Mouse (Mus musculus): ENCODE measurements around the gene Enox1.

Enox1 gene

GRCm38 (mm10) chr14:77195314-77196020 is 38.9 kb downstream of the Enox1 start:
- DNase-seq (ENCODE audit: extremely low read depth, low read depth, low spot score), result no peak

DNA sequence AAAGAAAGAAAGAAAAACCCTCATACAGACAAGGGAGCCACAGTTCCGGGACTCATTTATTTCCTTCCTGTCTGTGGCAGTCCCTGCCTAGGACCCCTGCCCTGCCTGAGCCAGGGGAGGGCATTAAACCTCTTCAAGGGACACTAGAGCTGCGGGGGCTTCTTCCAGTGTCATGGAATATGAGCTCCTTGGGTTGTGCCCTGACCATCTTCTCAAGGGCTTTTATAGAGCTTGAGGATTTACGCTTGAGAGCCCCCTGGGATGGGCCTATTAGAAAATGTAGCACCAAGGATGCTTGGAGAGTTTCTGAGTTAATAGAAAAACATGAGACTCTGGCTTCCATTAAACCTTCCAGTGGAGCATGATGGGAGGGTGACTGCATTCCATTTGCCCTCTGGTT is 39.7 kb downstream of the Enox1 start:
- DNase-seq (ENCODE audit: extremely low read depth, low read depth, low spot score), result no peak

GRCm38 (mm10) chr14:77197414-77197915 is 40.9 kb downstream of the Enox1 start:
- no peak for DNase-seq (ENCODE audit: extremely low read depth, low read depth, low spot score)

DNA sequence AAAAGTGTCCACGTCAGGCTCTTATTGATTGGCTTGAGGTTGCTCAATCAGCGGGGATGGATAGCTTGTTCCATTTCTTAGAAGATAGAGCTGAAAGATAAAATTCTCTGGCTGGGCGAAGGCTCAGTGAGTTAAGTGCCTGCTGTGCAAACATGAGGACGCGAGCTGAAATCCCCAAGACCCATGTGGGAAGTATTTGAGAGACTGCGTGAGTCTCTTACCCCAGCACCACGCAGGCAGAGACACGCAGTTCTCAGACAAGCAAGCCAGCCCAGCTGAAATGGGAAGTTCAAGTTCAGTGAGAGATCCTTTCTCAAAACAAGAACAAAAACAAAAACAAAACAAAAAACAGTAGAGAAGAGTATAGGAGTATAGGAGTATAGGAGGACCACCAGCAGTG is 54.3 kb downstream of the Enox1 start:
- no peak for DNase-seq (ENCODE audit: extremely low read depth, low read depth, low spot score)

- no peak for DNase-seq (ENCODE audit: extremely low read depth, low read depth, low spot score)
Observed at GRCm38 (mm10) chr14:77213210-77213609, 56.6 kb downstream of the Enox1 start.

DNA sequence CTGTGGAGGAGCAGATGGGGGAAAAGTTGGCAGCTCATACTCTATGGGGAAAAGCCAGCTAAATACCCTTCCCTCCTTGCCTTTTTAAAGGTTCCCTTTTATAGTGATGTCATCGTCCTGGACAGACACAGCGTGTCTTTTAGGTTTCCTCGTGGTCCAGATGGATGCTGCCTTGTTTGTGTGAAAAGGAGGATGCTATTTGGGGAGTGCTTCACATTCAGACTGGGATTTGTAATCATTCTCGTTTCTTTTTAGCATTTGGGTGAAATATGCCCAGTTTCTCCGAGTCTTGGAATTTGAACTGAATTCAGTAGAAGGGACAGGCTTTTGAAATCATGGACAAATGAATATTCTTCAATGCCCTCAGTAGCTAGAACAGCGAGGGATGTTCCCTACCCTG is 58.3 kb downstream of the Enox1 start:
- DNase-seq (ENCODE audit: extremely low read depth, low read depth, low spot score), result no peak

GRCm38 (mm10) chr14:77225346-77225745 is 68.8 kb downstream of the Enox1 start:
- DNase-seq (ENCODE audit: extremely low read depth, low read depth, low spot score), result no peak

GRCm38 (mm10) chr14:77238811-77239210 is 82.2 kb downstream of the Enox1 start:
- DNase-seq (ENCODE audit: extremely low read depth, low read depth, low spot score), result no peak

DNA sequence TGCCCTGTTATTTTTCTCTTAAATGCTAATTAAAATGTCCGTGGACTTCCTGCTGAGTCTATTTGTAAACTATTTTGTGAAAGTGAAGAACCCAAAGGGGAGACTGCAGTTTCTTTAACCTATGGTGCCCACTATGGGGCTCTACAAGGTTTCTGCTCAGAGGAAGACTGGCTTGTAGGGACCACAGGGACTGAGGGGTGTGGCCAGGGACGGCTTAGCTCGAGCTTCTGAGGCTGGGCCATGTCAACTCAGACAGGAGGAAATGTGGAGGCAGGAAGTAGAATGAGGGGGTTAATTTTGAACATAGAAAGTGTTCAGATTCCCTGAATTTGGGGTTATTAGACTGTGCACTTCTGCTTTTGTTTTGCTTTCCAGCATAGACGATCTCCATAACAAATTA is 82.8 kb downstream of the Enox1 start:
- no peak for DNase-seq (ENCODE audit: extremely low read depth, low read depth, low spot score)

- no peak for DNase-seq (ENCODE audit: extremely low read depth, low read depth, low spot score)
Observed at GRCm38 (mm10) chr14:77246977-77247376, 90.4 kb downstream of the Enox1 start.

GRCm38 (mm10) chr14:77248426-77248825 is 91.9 kb downstream of the Enox1 start:
- DNase-seq (ENCODE audit: extremely low read depth, low read depth, low spot score), result no peak

GRCm38 (mm10) chr14:77248946-77249345 is 92.4 kb downstream of the Enox1 start:
- no peak for DNase-seq (ENCODE audit: extremely low read depth, low read depth, low spot score)

DNA sequence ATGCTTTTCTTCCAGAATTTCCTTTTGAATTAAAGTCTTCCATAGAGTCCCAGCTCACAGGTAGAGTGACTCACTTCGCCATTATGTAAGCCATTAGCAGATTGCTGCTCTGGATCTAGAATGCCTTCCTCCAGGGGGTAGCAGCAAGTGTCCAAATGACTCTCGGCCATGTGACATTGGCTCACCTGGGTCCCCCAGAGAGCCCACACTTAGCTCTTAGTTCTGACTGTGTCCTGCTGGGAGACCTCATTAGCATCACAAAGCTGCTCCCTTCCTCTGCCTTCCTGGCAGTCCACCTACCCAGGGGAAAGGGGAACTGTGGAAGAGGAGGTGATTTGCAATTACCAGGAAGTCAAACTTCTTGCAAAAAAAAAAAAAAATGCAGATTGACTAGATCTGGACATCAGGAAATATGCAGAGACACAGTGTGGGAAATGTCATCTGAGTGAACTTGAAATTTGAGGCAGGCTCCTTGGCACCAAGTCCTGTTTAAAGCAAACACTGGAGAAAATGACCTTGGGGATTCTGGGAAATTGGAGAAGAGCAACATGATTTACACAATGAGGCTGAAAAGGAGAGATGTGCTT is 94.2 kb downstream of the Enox1 start:
- no peak for DNase-seq (ENCODE audit: extremely low read depth, low read depth, low spot score)

DNA sequence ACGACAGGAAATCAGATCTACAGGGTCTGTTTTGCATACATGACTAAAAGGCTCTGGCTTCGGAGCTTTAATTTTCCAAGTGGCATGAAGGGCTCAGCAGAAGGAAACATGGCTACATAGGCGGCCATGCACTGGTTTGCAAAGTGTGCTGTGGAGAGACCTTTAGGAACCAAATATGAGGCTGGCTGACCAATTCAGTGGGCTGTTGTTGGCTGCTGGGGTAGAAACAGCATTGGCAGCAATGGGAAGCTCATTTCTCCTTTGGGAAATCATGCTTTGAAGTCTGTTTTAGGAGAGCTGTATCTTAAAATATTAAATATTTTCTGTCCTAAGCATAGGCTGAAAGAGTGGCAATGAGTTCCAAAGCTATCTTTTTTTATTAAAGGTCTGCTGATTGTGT is 98.6 kb downstream of the Enox1 start:
- DNase-seq (ENCODE audit: extremely low read depth, low read depth, low spot score), result no peak

- DNase-seq (ENCODE audit: extremely low read depth, low read depth, low spot score), result no peak
Observed at GRCm38 (mm10) chr14:77255711-77256110, 99.1 kb downstream of the Enox1 start.

- DNase-seq (ENCODE audit: extremely low read depth, low read depth, low spot score), result no peak
Observed at GRCm38 (mm10) chr14:77256943-77257342, 100.4 kb downstream of the Enox1 start.

- DNase-seq (ENCODE audit: extremely low read depth, low read depth, low spot score), result peak; percentile 1
Observed at GRCm38 (mm10) chr14:77257461-77257860, 100.9 kb downstream of the Enox1 start.

GRCm38 (mm10) chr14:77258186-77258585 is 101.6 kb downstream of the Enox1 start:
- DNase-seq (ENCODE audit: extremely low read depth, low read depth, low spot score), result no peak

DNA sequence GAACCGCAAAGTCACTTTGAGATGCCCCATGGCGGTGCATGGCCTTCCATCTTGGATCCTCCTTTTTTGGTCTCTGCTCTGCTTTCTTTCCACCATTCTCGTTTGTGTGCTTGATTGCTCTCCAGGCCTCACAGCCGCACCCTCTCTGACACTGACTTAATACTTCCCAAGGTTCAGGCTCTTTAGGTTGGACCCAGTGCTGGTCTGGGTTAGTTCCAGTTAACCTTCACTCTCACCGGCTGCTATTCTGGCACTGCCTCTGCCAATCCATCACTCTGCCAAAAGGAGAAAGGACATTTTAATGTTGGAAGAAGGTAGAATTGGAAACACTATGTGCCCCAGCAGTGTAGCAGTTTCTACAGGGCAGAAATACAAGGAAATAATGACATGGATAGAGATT is 103.1 kb downstream of the Enox1 start:
- DNase-seq (ENCODE audit: extremely low read depth, low read depth, low spot score), result no peak

DNA sequence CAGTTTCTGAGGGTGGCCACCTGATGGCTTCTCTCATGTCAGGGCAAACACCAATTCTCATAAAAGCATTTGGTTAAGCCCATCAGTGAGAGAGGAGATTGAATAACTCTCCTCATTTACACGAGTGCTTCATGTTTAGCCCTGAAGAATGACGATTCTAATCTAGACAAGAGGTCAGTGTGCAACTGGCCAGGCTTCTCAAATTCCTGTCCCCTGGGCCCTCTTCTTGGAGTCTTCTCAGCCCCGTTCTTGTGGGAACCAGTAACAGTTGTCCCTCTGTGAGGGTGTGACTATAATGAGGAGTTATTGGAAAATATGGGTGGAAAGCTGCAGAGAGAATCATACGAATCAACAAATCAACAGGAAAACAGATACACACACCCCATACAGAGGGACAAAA is 103.5 kb downstream of the Enox1 start:
- no peak for DNase-seq (ENCODE audit: extremely low read depth, low read depth, low spot score)

- DNase-seq (ENCODE audit: extremely low read depth, low read depth, low spot score), result no peak
Observed at GRCm38 (mm10) chr14:77266805-77267771, 110.5 kb downstream of the Enox1 start.

Measured in fat pad, adult 2 months (tissue).